Mouse (Mus musculus): ENCODE measurements around the gene Zfp697. TPM values are rescaled to one million over a fixed set of nuclear protein-coding genes. Genes with fewer than 3 reads are reported as not detected.

Zfp697 gene
- polyA plus RNA-seq, 1 experiment from 2014 or later: 6.2 TPM

DNA sequence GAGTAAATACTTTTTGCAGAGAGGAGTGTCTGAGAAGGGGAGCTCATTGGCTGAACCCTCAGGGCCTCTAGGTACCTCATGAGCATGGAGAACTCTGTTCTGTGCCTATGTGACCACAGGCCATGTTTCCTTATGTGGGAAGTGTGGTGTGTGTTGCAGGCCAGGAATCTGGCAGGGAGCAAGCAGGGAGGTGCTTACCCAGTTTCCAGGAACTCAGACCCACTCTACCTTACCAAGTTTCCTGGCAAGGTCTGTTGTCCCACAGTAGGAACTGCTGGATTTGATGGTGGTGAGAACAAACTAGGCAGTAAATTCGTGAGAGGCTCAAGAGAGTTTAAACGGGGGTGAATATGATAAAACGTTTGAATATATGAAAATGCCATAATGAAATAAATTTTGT is 16.2 kb upstream of the Zfp697 start:
- Histone ChIP-seq H3K9ac (ENCODE audit: low read depth, low read length) (no peak overlapping the region), H3K4me2 (replicated peaks; ENCODE audit: low read depth) (no peak overlapping the region), H3K4me3 (ENCODE audit: low read depth, low read length) (no peak overlapping the region), H3K36me3 (ENCODE audit: control insufficient read depth, insufficient read depth) (no peaks in the 10 kb centered on the region), H3K4me1 (replicated peaks; ENCODE audit: control insufficient read depth, insufficient read depth, low read length) (no peaks in the 10 kb centered on the region), H3K27ac (ENCODE audit: low read depth, low read length) (no peak overlapping the region), H3K27me3 (replicated peaks; ENCODE audit: control insufficient read depth, insufficient read depth, low read length) (no peaks in the 10 kb centered on the region), H3K9me3 (ENCODE audit: control insufficient read depth) (no peaks in the 10 kb centered on the region)
- TF ChIP-seq CTCF (IDR thresholded peaks at IDR 0.05; ENCODE audit: low read depth): no peak
- ATAC-seq: no peak
- WGBS: 83% methylated on average over 3 of the region's 3 CpGs

DNA sequence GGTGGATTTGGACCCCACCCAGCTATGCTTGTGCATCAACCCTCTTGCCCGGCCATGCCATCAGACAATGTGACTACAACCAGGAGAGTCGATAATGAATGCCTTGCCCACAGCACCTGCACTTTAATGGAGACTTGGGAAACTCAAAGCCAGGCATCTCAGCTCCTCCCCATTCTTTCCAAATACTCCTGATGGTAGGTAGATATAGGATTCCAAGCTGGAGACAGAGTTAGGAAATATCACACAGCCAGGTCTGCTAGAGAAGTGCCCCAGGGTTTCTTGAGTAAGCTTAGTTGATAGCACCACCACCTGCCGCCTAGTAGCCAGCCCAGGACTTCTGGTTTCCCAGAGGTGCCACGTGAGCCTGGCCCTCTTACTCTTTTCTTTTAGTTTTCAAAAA is 15.4 kb upstream of the Zfp697 start:
- ATAC-seq: no peak
- no peak for TF ChIP-seq CTCF (IDR thresholded peaks at IDR 0.05; ENCODE audit: low read depth)
- no peak overlapping the region for H3K9ac ChIP-seq (ENCODE audit: low read depth, low read length)
- no peak overlapping the region for H3K4me2 ChIP-seq (replicated peaks; ENCODE audit: low read depth)
- no peaks in the 10 kb centered on the region for H3K27me3 ChIP-seq (replicated peaks; ENCODE audit: control insufficient read depth, insufficient read depth, low read length)
- no peaks in the 10 kb centered on the region for H3K36me3 ChIP-seq (ENCODE audit: control insufficient read depth, insufficient read depth)
- no peak overlapping the region for H3K4me3 ChIP-seq (ENCODE audit: low read depth, low read length)
- WGBS: 80% methylated on average over 4 of the region's 4 CpGs
- no peaks in the 10 kb centered on the region for H3K4me1 ChIP-seq (replicated peaks; ENCODE audit: control insufficient read depth, insufficient read depth, low read length)
- peaks cover 2% of the 10 kb centered on the region; the same call in 1 of the 2 replicates for H3K9me3 ChIP-seq (ENCODE audit: control insufficient read depth)
- no peak overlapping the region for H3K27ac ChIP-seq (ENCODE audit: low read depth, low read length)

DNA sequence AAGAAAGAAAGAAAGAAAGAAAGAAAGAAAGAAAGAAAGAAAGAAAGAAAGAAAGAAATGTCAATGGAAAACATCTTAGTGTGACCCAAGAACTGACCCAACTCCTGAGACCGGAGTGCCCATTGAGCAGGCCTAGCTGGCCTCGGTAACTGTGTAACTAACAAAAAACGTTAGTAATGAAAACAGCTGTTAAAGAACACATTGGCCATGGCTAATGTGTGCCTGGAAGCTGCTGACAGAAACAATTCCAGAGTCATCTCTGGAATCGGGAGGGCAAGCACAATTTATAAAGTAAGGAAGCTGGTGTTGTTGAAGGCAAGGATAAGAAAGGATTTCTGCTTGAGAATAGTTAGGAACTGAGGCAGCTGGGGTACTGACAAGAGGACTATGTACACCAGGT is 14.0 kb upstream of the Zfp697 start:
- no peak for ATAC-seq
- TF ChIP-seq CTCF (IDR thresholded peaks at IDR 0.05; ENCODE audit: low read depth): no peak
- WGBS: 48% methylated on average over 4 of the region's 4 CpGs
- Histone ChIP-seq H3K4me3 (ENCODE audit: low read depth, low read length) (no peak overlapping the region), H3K27ac (ENCODE audit: low read depth, low read length) (no peak overlapping the region), H3K9me3 (ENCODE audit: control insufficient read depth) (peaks cover 4% of the 10 kb centered on the region; the same call in 1 of the 2 replicates), H3K4me2 (replicated peaks; ENCODE audit: low read depth) (no peak overlapping the region), H3K27me3 (replicated peaks; ENCODE audit: control insufficient read depth, insufficient read depth, low read length) (no peaks in the 10 kb centered on the region), H3K36me3 (ENCODE audit: control insufficient read depth, insufficient read depth) (no peaks in the 10 kb centered on the region), H3K9ac (ENCODE audit: low read depth, low read length) (no peak overlapping the region), H3K4me1 (replicated peaks; ENCODE audit: control insufficient read depth, insufficient read depth, low read length) (no peaks in the 10 kb centered on the region)

DNA sequence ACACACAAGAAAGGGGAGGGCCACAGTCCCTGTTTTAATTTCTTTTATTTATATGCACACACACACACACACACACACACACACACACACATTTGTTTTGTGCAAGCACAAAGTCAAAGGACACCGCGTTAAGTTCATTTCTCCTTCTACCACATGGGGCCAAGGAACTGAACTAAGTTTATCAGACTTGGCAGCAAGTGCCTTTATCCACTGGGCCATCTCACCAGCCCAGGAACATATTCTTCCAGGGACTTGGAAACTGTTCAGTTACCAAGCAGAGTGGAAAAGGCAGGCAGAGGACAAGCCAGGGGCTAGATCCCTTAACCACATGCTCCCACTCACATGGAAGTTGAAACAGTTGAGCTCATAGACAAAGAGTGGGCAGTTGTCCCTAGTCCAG is 13.5 kb upstream of the Zfp697 start:
- Histone ChIP-seq H3K4me1 (replicated peaks; ENCODE audit: control insufficient read depth, insufficient read depth, low read length) (no peaks in the 10 kb centered on the region), H3K9me3 (ENCODE audit: control insufficient read depth) (peaks cover 4% of the 10 kb centered on the region; the same call in 1 of the 2 replicates), H3K4me2 (replicated peaks; ENCODE audit: low read depth) (no peak overlapping the region), H3K4me3 (ENCODE audit: low read depth, low read length) (no peak overlapping the region), H3K27ac (ENCODE audit: low read depth, low read length) (no peak overlapping the region), H3K27me3 (replicated peaks; ENCODE audit: control insufficient read depth, insufficient read depth, low read length) (no peaks in the 10 kb centered on the region), H3K9ac (ENCODE audit: low read depth, low read length) (no peak overlapping the region), H3K36me3 (ENCODE audit: control insufficient read depth, insufficient read depth) (no peaks in the 10 kb centered on the region)
- TF ChIP-seq CTCF (IDR thresholded peaks at IDR 0.05; ENCODE audit: low read depth): no peak
- 94% methylated on average over 2 of the region's 2 CpGs for WGBS
- ATAC-seq: no peak

DNA sequence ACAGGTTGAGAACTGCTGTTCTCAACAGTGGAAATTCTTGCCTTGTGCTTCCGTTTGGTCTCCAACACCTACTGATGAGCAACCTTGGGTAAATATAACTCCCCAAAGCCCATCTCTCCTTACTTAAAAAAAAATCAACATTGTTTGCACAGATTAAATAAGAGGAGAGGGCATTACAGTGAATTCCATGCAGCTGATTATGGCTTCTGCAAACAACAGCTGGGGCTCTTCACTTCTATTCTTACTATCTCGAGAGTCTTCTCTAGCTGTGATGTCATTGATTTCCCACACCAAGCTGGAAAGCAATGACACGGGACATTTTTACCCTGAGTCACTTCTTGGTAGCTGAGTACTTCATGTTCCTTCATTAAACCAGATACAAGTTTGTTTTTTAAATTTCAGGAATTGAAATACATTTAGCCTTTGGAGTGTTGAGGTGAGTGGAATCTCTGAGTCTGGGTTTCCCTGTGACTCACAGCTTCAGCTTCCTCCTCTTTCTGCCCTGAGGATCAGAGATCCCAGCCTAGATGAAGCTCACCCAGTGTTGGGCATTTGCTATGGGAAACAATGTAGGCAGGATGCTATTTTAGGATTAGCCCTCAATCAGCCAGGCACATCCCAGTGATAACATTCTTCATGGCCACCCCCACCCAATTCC is 8.1 kb upstream of the Zfp697 start:
- no peak for TF ChIP-seq CTCF (IDR thresholded peaks at IDR 0.05; ENCODE audit: low read depth)
- WGBS: 49% methylated on average over 3 of the region's 3 CpGs
- no peak overlapping the region for H3K9ac ChIP-seq (ENCODE audit: low read depth, low read length)
- H3K36me3 ChIP-seq (ENCODE audit: control insufficient read depth, insufficient read depth): no peaks in the 10 kb centered on the region
- no peak overlapping the region for H3K4me3 ChIP-seq (ENCODE audit: low read depth, low read length)
- no peak overlapping the region for H3K27ac ChIP-seq (ENCODE audit: low read depth, low read length)
- H3K27me3 ChIP-seq (replicated peaks; ENCODE audit: control insufficient read depth, insufficient read depth, low read length): no peaks in the 10 kb centered on the region
- no peak overlapping the region for H3K4me2 ChIP-seq (replicated peaks; ENCODE audit: low read depth)
- no peaks in the 10 kb centered on the region for H3K4me1 ChIP-seq (replicated peaks; ENCODE audit: control insufficient read depth, insufficient read depth, low read length)
- no peak for ATAC-seq
- H3K9me3 ChIP-seq (ENCODE audit: control insufficient read depth): peaks cover 4% of the 10 kb centered on the region; the same call in 1 of the 2 replicates

DNA sequence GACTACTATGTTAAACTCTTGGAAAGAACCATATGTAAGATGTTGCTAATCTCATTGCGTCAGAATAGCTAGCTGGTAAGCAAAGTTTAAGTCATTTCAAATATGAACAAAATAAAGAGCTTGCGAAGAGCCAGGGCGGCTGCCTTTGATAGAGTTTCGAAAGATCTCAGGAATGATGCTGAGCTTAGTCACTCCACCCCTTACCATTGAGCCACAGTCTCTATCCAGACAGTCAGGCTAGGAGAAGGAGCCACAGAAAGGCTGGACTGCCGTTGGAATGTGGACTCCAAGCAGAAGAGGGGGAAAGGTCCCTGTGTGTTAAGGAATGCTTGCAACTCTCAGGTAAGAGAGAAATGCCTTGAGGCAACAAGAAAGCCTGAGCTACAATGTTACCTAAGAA is 7.3 kb upstream of the Zfp697 start:
- no peak overlapping the region for H3K27ac ChIP-seq (ENCODE audit: low read depth, low read length)
- H3K4me3 ChIP-seq (ENCODE audit: low read depth, low read length): no peak overlapping the region
- no peak for ATAC-seq
- peaks cover 4% of the 10 kb centered on the region; the same call in 1 of the 2 replicates for H3K9me3 ChIP-seq (ENCODE audit: control insufficient read depth)
- no peak for TF ChIP-seq CTCF (IDR thresholded peaks at IDR 0.05; ENCODE audit: low read depth)
- no peaks in the 10 kb centered on the region for H3K27me3 ChIP-seq (replicated peaks; ENCODE audit: control insufficient read depth, insufficient read depth, low read length)
- 81% methylated on average over 5 of the region's 5 CpGs for WGBS
- no peak overlapping the region for H3K4me2 ChIP-seq (replicated peaks; ENCODE audit: low read depth)
- no peak overlapping the region for H3K9ac ChIP-seq (ENCODE audit: low read depth, low read length)
- H3K36me3 ChIP-seq (ENCODE audit: control insufficient read depth, insufficient read depth): no peaks in the 10 kb centered on the region
- H3K4me1 ChIP-seq (replicated peaks; ENCODE audit: control insufficient read depth, insufficient read depth, low read length): no peaks in the 10 kb centered on the region

All from intestine, postnatal 0 days (tissue).